Mouse (Mus musculus) mouse embryonic stem cell (cell line): ENCODE data around the gene Lap3.

Source experiments
- in situ Hi-C, 2 experiments: fragments of 300-500 bp; cut with MboI; formaldehyde crosslinking; loops; 1 replicate in 1 of 2; 3 replicates in 1 of 2; pipeline ENCODE4 v1.14.3; 2019 to 2020; ENCODE audit warnings: low sequenced_read_pairs in 2 of 2, low pct_unique_long_range_greater_than_20kb in 1 of 2, mixed read lengths in 1 of 2; ENCODE audit not compliant: unreplicated experiment in 1 of 2

Gene Lap3

DNA sequence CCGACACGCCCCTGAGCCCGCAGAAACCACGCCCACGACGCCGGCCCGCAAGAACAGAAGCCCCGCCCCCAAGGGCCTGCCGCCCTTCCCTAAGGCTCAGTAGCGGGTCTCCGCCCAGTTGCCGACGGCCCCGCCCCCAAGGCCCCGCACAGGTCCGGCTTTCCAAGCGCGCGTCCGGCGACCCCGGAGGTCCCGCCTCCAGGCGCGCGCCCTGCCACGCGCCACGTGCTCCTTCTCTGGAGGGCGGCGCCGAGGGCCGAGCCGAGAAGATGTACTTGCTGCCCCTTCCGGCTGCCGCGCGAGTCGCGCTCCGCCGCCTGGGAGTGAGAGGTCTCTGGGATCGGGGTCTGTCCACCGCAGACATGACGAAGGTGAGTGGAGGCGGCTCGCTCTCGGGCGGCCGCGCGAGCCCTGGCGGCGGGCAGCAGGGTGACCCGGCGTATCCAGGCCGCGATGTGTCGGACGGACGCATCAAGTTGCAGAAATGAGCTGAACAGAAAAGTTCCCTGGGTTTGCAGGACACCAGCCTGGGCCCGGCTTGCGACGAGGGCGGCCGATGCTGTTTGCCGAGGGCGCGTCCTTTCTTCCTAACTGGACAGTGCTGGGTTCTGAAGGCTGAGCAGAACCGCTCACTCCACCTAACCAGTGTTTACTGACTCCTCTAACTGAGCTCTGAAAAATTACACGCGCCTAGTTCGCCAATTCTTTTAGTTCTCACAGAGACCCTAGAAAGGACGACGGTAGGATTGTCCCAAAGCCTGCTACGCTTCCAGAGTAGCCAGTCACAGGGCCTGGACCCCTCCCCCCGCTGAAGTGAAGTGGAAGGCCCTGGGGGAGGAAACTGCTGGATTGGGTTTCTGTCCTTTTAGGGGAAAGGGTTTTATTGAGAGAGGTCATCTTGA, at the start of gene Lap3:
Gene Lap3 (plus strand): TSS at position 184 of the 902 bp plus-strand sequence.
- in situ Hi-C loops = no loop called here

DNA sequence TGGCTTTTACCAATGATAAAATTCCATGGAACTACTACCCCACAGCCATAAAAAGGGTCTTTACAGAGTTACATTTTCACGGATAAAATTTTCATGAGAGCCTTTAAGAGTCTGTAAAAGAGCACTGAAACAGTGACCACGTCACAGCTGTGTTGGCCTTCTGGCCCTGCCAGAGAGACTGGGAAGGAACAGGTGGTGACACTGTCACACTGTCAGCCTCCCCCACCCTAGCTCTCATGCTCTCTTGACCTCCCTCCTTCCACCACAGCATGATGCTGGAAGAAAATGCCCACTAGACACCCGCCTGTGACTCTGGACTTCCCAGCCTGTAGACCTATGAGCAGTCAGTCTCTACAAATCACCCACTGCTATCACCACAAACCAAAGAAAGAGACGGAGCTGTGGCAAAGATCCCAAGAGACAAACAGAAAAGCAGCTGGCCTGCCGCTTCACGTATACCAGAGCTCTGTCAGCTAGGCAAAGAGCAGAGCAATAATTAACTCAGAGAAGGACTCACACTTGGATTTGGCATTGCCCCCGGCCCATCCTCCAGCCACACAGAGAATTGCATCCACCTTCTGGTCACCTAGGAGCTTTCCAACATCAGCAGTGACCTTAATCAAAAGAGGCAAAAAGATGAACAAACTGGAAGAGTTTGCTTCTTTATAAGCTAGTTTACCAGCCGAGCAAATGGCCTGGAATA, 48.9 kb upstream of the Lap3 start:
- in situ Hi-C loops = no loop called here

DNA sequence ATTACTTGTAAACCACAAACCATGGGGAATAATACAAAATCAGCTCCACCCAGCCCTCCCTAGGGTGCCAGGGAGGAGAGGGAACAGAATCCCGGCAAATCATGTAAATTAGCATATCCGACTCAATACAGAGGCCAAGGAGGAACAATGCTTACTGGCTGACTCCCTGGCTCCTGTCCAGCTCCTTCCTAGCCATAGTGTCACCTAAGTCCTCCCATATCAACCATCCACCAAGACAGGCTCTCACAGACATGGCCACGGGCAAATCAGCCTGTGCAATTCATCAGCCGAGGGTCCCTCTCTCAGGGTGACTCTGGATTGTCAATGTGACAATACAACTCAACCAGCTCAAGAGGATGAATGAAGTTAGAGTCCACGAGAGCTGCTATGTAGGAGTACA, 44.5 kb upstream of the Lap3 start:
- in situ Hi-C loops = no loop called here

DNA sequence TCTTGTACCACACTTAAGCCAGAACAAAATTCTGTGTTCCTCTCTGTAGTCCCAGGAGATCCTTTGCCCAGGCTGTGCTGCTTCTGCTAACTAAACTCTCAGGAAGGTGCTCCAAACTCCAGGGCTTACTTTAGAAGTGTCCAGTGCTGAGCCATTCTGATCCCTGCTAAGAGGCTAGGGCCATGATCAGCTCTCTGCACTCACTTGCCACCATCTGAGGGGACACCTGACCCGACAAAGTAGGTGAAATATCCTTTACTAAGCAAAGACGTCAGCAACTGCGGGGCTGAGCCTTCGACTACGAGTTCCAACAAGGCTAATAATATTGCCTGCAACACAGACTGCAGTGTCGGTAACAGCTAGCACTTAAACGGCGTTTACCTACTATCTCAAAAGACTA, 44.0 kb upstream of the Lap3 start:
- in situ Hi-C loops = no loop called here

DNA sequence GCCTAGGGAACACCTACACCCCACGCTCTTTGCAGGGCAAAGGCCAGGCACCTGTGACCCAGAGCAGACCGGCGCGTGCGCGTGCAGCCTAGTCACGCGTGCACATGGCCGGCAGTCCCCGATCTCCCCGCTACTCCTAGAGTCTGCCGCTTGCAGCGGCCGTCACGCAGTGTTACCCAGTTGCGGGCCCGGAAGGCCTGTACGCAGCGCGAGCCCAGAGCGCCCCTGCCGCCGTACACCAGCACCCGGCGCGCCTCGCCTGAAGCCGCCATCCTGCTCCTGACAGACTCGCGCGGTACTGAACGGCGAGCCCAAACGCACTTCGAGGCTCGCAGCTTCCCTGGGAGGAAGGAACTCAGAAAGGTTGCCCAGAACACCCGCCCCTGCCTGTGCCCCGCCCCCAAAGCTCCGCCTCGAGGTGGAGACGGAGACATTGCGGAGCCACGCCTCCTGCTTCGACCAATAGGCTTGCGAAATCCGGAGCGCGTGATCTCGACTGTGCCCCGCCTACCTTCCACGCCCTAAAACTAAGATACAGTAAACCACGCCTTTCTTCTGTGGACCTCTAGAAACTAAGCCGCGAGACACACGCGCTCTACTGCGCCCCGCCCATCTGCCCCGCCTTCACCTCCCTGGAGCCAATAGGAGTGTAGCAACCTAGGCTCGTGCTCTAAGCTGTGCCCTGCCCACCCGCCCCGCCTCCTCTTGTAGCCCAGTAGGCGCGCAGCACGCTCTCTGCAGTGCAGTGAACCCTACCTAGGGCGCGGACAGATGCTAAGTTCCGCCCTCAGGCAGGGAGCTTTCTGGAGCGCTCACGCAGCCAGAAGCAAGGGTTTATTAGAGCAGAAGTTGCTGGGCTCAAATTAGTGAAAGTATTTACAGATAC, 43.1 kb upstream of the Lap3 start, which contains the start of gene Qdpr:
Gene Qdpr (minus strand): TSS at position 406 of the 886 bp plus-strand sequence.
- in situ Hi-C loops = loop anchor here (25.0 kb wide), 1 partner anchor 887 kb away; no protein-coding TSS in a partner anchor

DNA sequence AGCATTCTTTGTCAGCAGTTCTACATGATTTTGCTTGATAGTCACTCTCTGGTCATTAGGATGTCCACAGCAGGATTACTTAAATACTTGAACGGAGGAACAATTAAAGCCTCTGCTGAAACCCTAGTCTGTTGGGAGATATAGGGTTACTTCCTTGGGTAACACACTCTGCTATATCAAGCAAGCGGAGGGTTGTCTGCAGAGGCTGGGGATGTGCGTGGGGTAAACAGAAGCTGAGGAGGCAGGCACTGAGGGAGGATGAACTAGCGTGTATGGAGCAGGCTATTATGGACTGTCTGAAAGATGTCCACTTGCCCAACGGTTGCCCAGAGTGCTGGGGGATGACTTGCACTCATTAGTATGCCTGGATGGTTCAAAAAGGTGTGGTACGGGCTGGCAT, 39.7 kb upstream of the Lap3 start, which contains the start of gene Clrn2:
Gene Clrn2 (plus strand): TSS at position 301 of the 400 bp plus-strand sequence.
- in situ Hi-C loops = loop anchor here (25.0 kb wide), 1 partner anchor 884 kb away; no protein-coding TSS in a partner anchor

DNA sequence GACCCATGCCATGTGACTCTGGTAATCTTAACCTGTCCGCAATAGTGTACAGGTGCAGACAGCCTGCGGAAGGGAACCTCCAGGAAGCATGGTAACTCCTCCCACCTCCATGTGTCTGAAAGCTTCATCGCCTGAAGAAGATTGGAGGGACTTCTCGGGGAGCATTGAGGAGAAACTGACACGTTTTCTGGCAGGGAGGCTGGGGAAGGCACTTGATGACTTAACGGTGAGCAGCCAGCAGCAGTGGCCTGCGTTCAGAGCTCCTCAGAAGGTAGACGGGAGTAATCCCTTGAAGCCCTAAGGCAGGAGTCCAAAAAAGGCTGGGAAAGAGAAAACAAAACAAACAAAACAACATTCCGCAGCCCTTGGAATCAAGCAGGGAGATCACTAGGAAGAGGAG, 38.7 kb upstream of the Lap3 start:
- in situ Hi-C loops = loop anchor here (25.0 kb wide), 1 partner anchor 883 kb away; no protein-coding TSS in a partner anchor

DNA sequence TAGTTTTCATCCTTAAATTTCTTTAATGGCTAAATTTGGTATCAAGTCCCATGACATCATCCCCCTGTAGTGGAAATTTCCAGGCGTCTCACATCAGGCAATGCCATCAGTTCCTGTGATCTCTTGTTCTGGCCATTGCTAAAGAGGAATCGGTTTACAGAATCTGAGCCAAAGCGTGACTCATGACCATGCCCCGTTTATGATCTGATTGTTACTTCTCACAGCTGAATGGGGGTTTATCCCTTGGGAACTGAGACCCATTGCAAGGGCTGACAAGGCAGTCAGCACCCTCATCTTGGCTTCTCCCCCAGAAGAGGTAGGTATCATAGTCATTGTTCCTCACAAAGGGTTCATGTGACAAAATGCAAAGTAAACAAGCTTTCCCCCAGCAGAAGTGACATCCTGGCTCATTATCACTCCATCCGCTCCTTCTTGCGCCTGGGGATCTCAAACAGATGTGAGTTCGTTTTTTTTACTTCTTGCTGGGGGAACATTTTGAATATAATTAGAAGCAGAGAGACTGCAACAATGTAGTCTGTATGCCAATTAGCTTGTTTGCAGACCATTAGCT, 20.2 kb upstream of the Lap3 start:
- in situ Hi-C loops = loop anchor here (5.0 to 25.0 kb wide), 2 partner anchors 64 to 864 kb away; no protein-coding TSS in a partner anchor

DNA sequence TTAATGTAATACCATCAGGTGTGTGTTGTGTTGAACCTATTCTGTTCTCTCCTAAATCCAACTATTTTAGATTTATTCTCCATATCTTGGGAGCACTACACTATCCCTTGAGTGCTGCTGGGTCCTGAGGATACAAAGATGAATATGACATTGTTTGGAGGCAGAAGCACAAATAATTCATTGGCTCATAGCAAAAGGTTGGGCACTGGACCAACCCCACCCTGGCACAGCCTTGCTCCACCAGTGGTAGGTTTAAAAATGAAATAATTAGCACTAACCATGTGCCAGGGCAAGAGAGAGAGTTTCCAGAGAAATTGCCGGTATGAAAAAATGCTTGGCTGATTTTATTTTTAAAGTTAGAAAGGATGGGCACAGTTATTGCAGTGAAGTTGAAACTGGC, 19.7 kb upstream of the Lap3 start:
- in situ Hi-C loops = loop anchor here (5.0 to 25.0 kb wide), 2 partner anchors 64 to 864 kb away; no protein-coding TSS in a partner anchor

DNA sequence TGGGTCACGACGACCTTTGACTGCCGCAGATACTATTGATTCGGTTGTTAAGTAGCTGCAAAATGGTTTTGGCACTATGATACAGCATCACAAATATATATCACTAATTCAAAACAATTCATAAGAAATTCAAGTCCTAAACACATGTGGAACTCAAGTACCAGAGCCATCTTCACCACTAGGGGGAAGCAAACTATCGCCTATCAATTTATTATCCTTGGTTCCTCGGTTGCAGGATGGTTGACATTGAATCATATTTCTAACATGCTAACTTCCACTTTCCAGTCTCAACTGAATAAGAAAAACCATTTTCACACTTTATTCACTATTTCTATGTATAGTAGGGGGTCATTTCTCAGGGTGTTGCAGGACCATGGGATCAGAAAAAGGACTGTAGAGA, 19.0 kb upstream of the Lap3 start:
- in situ Hi-C loops = loop anchor here (5.0 to 25.0 kb wide), 2 partner anchors 63 to 863 kb away; no protein-coding TSS in a partner anchor

DNA sequence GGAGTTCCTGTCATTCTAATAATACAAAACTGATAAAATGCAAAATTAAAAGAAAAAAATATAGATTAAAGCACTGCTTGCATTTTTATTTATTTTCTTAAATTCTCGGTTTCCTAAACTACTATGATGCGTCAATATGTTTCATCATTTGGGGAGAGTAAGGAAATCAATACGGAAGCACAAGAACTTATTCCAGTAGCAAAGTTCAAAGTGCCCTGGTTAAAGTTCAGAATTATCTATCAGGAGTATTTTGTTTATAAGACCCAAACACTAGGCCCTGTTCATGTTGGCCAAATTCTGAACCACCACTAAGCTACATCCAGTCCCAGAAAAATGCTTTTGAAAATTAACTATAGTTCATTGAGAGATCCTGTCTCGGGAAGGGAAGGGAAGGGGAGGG, 18.4 kb upstream of the Lap3 start:
- in situ Hi-C loops = loop anchor here (5.0 to 25.0 kb wide), 2 partner anchors 63 to 863 kb away; no protein-coding TSS in a partner anchor

DNA sequence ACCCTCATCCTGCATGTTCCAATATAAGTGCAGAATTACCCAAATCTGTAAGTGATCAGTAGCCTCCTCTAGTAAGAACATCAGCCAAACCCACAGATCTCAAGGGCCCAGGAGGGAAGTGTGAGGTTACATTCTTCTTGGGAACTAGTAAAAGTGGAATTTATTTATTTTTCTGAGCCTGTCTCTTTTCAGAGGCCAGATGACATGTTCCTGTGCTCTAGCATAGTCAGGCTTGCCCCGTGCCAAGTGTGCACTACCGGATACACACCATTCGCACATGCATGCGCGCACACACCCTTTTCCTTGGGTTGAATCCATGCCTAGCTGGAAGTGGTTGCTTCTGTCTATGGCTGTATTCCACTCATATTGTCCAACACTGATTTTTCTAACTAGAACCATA, 17.4 kb upstream of the Lap3 start:
- in situ Hi-C loops = no loop called here

DNA sequence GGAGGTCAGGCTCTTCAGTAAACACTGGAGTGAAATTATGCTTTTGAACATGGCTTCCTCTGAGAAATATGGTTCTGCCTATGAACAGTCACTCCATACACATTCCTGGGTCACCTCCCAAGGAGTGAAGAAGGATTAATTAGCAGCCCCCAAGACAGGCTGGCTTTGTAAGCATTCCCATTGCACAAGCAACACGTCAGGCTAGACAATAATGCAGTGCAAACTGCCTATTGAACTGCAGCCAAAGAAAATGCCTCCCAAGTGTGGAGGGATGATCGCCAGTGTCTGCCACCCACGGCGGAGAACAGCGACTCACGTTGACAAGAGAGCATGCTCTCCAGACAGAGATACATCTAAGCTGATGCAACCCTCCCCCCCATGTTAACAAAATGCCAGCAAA, 16.9 kb upstream of the Lap3 start:
- in situ Hi-C loops = no loop called here

DNA sequence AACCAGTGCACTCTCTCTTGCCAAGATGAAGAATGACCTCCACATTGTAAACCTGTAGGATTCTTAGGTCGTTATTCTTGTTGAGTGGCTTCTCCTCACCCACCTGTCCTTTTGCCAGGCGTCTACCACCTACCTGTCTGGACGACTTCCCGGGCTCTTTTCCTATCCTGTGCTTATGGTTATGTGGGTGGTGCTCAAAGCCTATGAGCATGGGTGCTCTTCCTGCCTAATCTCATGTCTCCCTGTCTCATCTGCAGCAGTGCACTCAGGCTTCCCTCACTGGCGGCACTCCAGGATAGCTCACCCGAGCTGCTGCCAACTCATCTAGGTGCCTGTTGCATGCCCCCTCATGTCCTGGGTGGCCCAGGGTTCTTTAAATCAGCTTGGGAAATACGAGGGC, 15.6 kb upstream of the Lap3 start:
- in situ Hi-C loops = no loop called here

DNA sequence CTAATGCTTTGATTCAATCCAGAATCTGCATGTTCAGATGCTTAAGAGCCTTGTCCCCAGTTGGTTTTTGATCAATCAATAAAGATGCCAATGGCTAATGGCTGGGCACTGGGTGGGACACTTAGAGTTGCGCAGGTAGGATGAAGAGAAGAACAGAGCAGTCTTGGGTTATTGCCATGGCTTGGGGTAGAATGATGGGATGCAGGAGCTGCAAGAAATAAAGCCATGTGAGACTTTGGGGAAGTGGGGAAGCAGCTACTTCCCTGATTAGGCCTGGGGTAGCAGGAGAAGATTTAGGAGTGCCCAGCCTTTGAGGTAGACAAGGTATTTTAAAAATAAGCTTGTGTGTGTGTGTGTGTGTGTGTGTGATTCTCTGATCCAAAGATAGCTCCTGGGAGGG, 13.1 kb upstream of the Lap3 start:
- in situ Hi-C loops = no loop called here

DNA sequence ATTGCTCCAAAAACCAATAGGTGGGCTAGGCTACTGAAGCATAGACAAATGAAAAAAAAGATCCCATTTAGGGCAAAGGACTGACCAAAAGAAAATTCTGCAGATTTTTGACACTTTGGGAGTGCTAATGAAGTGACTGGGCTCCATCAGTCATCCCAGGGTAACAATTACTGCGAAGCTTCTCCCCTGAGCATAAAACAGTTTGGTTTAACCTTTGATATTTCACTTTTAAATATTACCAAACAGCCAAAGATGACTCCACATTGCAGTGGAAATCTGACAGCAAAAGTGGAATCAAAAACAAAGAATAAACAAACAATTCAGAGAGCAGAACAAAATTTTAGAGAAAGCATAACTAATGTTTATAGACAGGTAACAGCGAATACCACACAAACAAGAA, 12.0 kb upstream of the Lap3 start:
- in situ Hi-C loops = no loop called here

DNA sequence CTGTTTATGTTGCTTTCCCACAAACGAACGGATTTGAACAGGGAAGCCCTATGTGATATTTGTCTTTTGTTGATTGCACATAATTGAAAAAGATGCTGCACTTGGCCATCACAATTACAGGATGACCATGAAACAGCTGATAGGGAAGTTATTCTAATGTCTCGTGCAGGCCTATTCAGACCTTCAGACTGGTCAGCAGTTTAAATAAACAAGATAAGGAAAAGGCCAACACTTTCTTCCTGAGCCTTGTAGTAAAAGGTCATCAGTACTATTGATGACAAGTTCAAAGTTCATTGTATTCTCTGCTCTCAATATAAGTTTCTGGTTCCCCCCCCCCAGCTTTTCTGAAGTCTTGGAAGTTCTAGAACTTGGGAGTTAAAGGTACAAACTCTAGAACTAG, 10.6 kb upstream of the Lap3 start:
- in situ Hi-C loops = no loop called here

DNA sequence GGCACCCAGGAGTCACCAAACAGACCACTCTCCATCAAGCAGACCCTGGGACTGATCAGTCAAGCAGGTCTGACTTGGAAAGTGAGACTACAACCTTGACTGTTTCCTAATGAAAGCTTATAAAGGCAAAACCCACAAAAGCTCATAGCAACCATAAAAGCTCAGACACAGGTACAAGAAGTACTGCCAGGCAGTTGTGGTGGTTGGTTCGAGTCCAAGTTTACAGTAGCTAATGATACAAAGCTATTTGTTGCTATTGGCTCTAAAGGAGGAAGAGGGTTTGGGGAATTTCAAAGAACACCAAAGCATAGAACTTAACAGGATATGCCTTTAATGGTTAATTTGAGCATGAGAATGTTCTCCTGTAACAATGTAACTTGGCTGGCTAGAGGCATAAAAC, 9.5 kb upstream of the Lap3 start:
- in situ Hi-C loops = no loop called here
